16 mouse cellular contexts compared by ENCODE assay signal in genomic region chr5:24541144-24541569, GRCm38 (mm10). TPM values are rescaled to one million over a fixed set of nuclear protein-coding genes. Genes with fewer than 3 reads are reported as not detected.
DNase-seq lines count a peak whose midpoint lies in the region; ATAC-seq lines count a peak whose summit lies in the region.
"Had no signal": no experiment of that assay in that cellular context is flagged by ENCODE, and none has a peak within 500 bp of the region (broad histone marks: within the 10 kb centered on the region; RNA-seq: fewer than 3 reads in every experiment).

No protein-coding gene starts in this region.

- H3K4me2 ChIP-seq in lung, embryonic 16.5 days (ENCODE audit: low read depth, low read length) = peak overlapping the region; percentile 38
- H3K4me2 ChIP-seq in intestine, embryonic 14.5 days (ENCODE audit: low read length) = peak overlapping the region; percentile 47
- peak overlapping the region; percentile 38 for H3K4me2 ChIP-seq in stomach, embryonic 14.5 days (replicated peaks; ENCODE audit: low read depth, low read length)
- H3K4me2 ChIP-seq: forebrain, embryonic 15.5 days had no signal

- intact Hi-C loops in heart, postnatal 10 days (cut with DNase I) = no loop called here

- no peaks in the 10 kb centered on the region for H3K36me3 ChIP-seq in heart, embryonic 10.5 days
- no peaks in the 10 kb centered on the region for H3K36me3 ChIP-seq in lung, embryonic 16.5 days (ENCODE audit: control insufficient read depth, insufficient read depth, low read length)
- no peaks in the 10 kb centered on the region for H3K36me3 ChIP-seq in intestine, embryonic 14.5 days (ENCODE audit: control insufficient read depth, insufficient read depth, low read length)
- no peaks in the 10 kb centered on the region for H3K36me3 ChIP-seq in stomach, embryonic 14.5 days (ENCODE audit: control insufficient read depth, insufficient read depth, low read length)
- H3K36me3 ChIP-seq: forebrain, embryonic 15.5 days had no signal

- peaks cover 25% of the 10 kb centered on the region for H3K27me3 ChIP-seq in heart, embryonic 10.5 days (ENCODE audit: insufficient read depth, poor library complexity, severe bottlenecking)
- peaks cover 2% of the 10 kb centered on the region; the same call in 1 of the 2 replicates for H3K27me3 ChIP-seq in lung, embryonic 16.5 days (ENCODE audit: control insufficient read depth, insufficient read depth, low read depth, low read length)
- H3K27me3 ChIP-seq in intestine, embryonic 14.5 days (replicated peaks; ENCODE audit: control insufficient read depth, insufficient read depth, low read length) = 0 out of 2 replicates have a peak, but pooled peaks cover 5% of the 10 kb centered on the region
- no peaks in the 10 kb centered on the region for H3K27me3 ChIP-seq in stomach, embryonic 14.5 days (ENCODE audit: control insufficient read depth, insufficient read depth, low read length)
- H3K27me3 ChIP-seq: forebrain, embryonic 15.5 days had no signal

- H3K9ac ChIP-seq in lung, embryonic 16.5 days (ENCODE audit: low read length) = no peak overlapping the region
- H3K9ac ChIP-seq in intestine, embryonic 14.5 days (ENCODE audit: low read length) = no peak overlapping the region
- no peak overlapping the region for H3K9ac ChIP-seq in stomach, embryonic 14.5 days (replicated peaks; ENCODE audit: low read depth, low read length)
- H3K9ac ChIP-seq: forebrain, embryonic 15.5 days had no signal

- H3K27ac ChIP-seq in heart, embryonic 10.5 days = peak overlapping the region; percentile 80; the same call in 1 of the 2 replicates
- H3K27ac ChIP-seq in lung, embryonic 16.5 days (ENCODE audit: low read length) = no peak overlapping the region
- H3K27ac ChIP-seq in intestine, embryonic 14.5 days (ENCODE audit: low read depth) = no peak overlapping the region
- no peak overlapping the region for H3K27ac ChIP-seq in stomach, embryonic 14.5 days (ENCODE audit: low read length)
- H3K27ac ChIP-seq: forebrain, embryonic 15.5 days had no signal

- H3K4me1 ChIP-seq in heart, embryonic 10.5 days = peaks cover 34% of the 10 kb centered on the region
- peaks cover 12% of the 10 kb centered on the region for H3K4me1 ChIP-seq in lung, embryonic 16.5 days (replicated peaks; ENCODE audit: control insufficient read depth, insufficient read depth, low read length)
- peaks cover 13% of the 10 kb centered on the region for H3K4me1 ChIP-seq in intestine, embryonic 14.5 days (replicated peaks; ENCODE audit: control insufficient read depth, insufficient read depth, low read length)
- peaks cover 14% of the 10 kb centered on the region for H3K4me1 ChIP-seq in stomach, embryonic 14.5 days (ENCODE audit: control insufficient read depth, insufficient read depth, low read length)

- no peaks in the 10 kb centered on the region for H3K9me3 ChIP-seq in heart, embryonic 10.5 days
- no peaks in the 10 kb centered on the region for H3K9me3 ChIP-seq in lung, embryonic 16.5 days (ENCODE audit: control insufficient read depth, low read length)
- H3K9me3 ChIP-seq in intestine, embryonic 14.5 days (ENCODE audit: control insufficient read depth, low read length) = no peaks in the 10 kb centered on the region
- H3K9me3 ChIP-seq in stomach, embryonic 14.5 days (ENCODE audit: control insufficient read depth, low read depth, low read length) = no peaks in the 10 kb centered on the region
- H3K9me3 ChIP-seq: forebrain, embryonic 15.5 days had no signal

- H3K4me3 ChIP-seq in heart, embryonic 10.5 days = peak overlapping the region; percentile 54
- peak overlapping the region; percentile 15 for H3K4me3 ChIP-seq in lung, embryonic 16.5 days (ENCODE audit: low read length)
- H3K4me3 ChIP-seq in intestine, embryonic 14.5 days (ENCODE audit: low read depth, low read length) = no peak overlapping the region
- no peak overlapping the region for H3K4me3 ChIP-seq in stomach, embryonic 14.5 days (ENCODE audit: low read depth, low read length)
- H3K4me3 ChIP-seq: forebrain, embryonic 15.5 days had no signal

- ATAC-seq in lung, embryonic 16.5 days (ENCODE audit: low read depth) = no peak; the same call in 1 of the 2 replicates
- ATAC-seq in intestine, embryonic 14.5 days (replicated peaks; ENCODE audit: low FRiP score, low TSS enrichment, low read depth) = no peak
- ATAC-seq in stomach, embryonic 14.5 days (ENCODE audit: insufficient number of reproducible peaks, insufficient read depth, low FRiP score, low read depth) = no peak
- no peak for ATAC-seq in frontal cortex, adult (ENCODE audit: low TSS enrichment)
- ATAC-seq: forebrain, embryonic 15.5 days had no signal

- no peak for DNase-seq in heart, embryonic 10.5 days (ENCODE audit: low spot score)
- DNase-seq in heart, postnatal 10 days = no peak
- DNase-seq in lung, postnatal 10 days = no peak
- DNase-seq in intestine, embryonic 14.5 days (ENCODE audit: low spot score) = no peak
- DNase-seq in spleen, postnatal 14 days (ENCODE audit: low spot score in 2 of 2) = no peak
- DNase-seq: retina, postnatal 1 day; thymus, postnatal 36 days had no signal

- 6% methylated on average over 6 of the region's 6 CpGs for WGBS in heart, embryonic 10.5 days
- 6% methylated on average over 6 of the region's 6 CpGs for WGBS in lung, embryonic 16.5 days
- 14% methylated on average over 6 of the region's 6 CpGs for WGBS in intestine, embryonic 14.5 days
- whole genome bisulfite sequencing in stomach, embryonic 14.5 days = 10% methylated on average over 6 of the region's 6 CpGs

RNA-seq across cellular contexts. Expression of gene Asb10, which starts 0.4 kb away (rescaled TPM):
- 1.6 and 3.3 TPM in 2 replicates for polyA plus RNA-seq in heart, embryonic 10.5 days (2016; fragmentation: Nextera tagmentation; extraction: Ambion mirVana)
- total RNA-seq in heart, postnatal 10 days (2021) = 10 to 100 TPM; 41.9 to 47.0 TPM
- polyA plus RNA-seq in lung, embryonic 16.5 days (2015; fragmentation: Nextera tagmentation; extraction: Ambion mirVana) = 0.13 and 0.63 TPM in 2 replicates
- polyA plus RNA-seq in intestine, embryonic 14.5 days (2014; fragmentation: Nextera tagmentation; extraction: Ambion mirVana) = 0.28 and 0.32 TPM in 2 replicates
- 0.22 and 0.34 TPM in 2 replicates for polyA plus RNA-seq in stomach, embryonic 14.5 days (2014; fragmentation: Nextera tagmentation; extraction: Ambion mirVana)
- total RNA-seq: monocyte, adult 5-6 weeks had no signal
- polyA plus RNA-seq: C2C12 had no signal

RNA-seq across cellular contexts. Expression of gene Gbx1, which starts 14.2 kb away (rescaled TPM):
- polyA plus RNA-seq in heart, embryonic 10.5 days (2016; fragmentation: Nextera tagmentation; extraction: Ambion mirVana) = 0.06 TPM in 1 of 2 replicates, not detected in the other
- total RNA-seq in heart, postnatal 10 days (2021) = under 1 TPM in 1 of 2 experiments, not detected in 1; 0.10 TPM
- not detected in 2 replicates for polyA plus RNA-seq in lung, embryonic 16.5 days (2015; fragmentation: Nextera tagmentation; extraction: Ambion mirVana)
- 0.07 TPM in 1 of 2 replicates, not detected in the other for polyA plus RNA-seq in intestine, embryonic 14.5 days (2014; fragmentation: Nextera tagmentation; extraction: Ambion mirVana)
- polyA plus RNA-seq in stomach, embryonic 14.5 days (2014; fragmentation: Nextera tagmentation; extraction: Ambion mirVana) = not detected in 2 replicates
- total RNA-seq: adrenal gland, adult 18-20 months; heart, postnatal 36 days; monocyte, adult 5-6 weeks had no signal
- polyA plus RNA-seq: macrophage had no signal

RNA-seq across cellular contexts. Expression of gene 4931409K22Rik, which starts 15.5 kb away (rescaled TPM):
- polyA plus RNA-seq in heart, embryonic 10.5 days (2016; fragmentation: Nextera tagmentation; extraction: Ambion mirVana) = 0.06 and 0.09 TPM in 2 replicates
- total RNA-seq in heart, postnatal 10 days (2021) = not detected
- polyA plus RNA-seq in lung, embryonic 16.5 days (2015; fragmentation: Nextera tagmentation; extraction: Ambion mirVana) = 0.14 TPM in 1 of 2 replicates, not detected in the other
- 0.15 TPM in 1 of 2 replicates, not detected in the other for polyA plus RNA-seq in intestine, embryonic 14.5 days (2014; fragmentation: Nextera tagmentation; extraction: Ambion mirVana)
- polyA plus RNA-seq in stomach, embryonic 14.5 days (2014; fragmentation: Nextera tagmentation; extraction: Ambion mirVana) = 0.10 TPM in 2 replicates
- total RNA-seq: adrenal gland, adult 18-20 months; heart, postnatal 36 days; monocyte, adult 5-6 weeks had no signal
- polyA plus RNA-seq: C2C12, macrophage had no signal

RNA-seq across cellular contexts. Expression of gene Abcf2, which starts 36.1 kb away (rescaled TPM):
- polyA plus RNA-seq in heart, embryonic 10.5 days (2016; fragmentation: Nextera tagmentation; extraction: Ambion mirVana) = 107 and 126 TPM in 2 replicates
- total RNA-seq in heart, postnatal 10 days (2021) = 10 to 100 TPM; 44.2 to 47.5 TPM
- 88.9 and 93.4 TPM in 2 replicates for polyA plus RNA-seq in lung, embryonic 16.5 days (2015; fragmentation: Nextera tagmentation; extraction: Ambion mirVana)
- polyA plus RNA-seq in intestine, embryonic 14.5 days (2014; fragmentation: Nextera tagmentation; extraction: Ambion mirVana) = 97.6 and 98.4 TPM in 2 replicates
- 79.5 and 89.2 TPM in 2 replicates for polyA plus RNA-seq in stomach, embryonic 14.5 days (2014; fragmentation: Nextera tagmentation; extraction: Ambion mirVana)

RNA-seq across cellular contexts. Expression of gene Chpf2, which starts 45.4 kb away (rescaled TPM):
- polyA plus RNA-seq in heart, embryonic 10.5 days (2016; fragmentation: Nextera tagmentation; extraction: Ambion mirVana) = 19.1 and 22.8 TPM in 2 replicates
- 10 to 100 TPM; 19.4 to 19.8 TPM for total RNA-seq in heart, postnatal 10 days (2021)
- 19.4 and 20.2 TPM in 2 replicates for polyA plus RNA-seq in lung, embryonic 16.5 days (2015; fragmentation: Nextera tagmentation; extraction: Ambion mirVana)
- 8.6 and 10.6 TPM in 2 replicates for polyA plus RNA-seq in intestine, embryonic 14.5 days (2014; fragmentation: Nextera tagmentation; extraction: Ambion mirVana)
- polyA plus RNA-seq in stomach, embryonic 14.5 days (2014; fragmentation: Nextera tagmentation; extraction: Ambion mirVana) = 11.3 and 13.4 TPM in 2 replicates

Comparison
In these comparisons a context has a peak if more than half of its experiments do, and no peak if none do; other contexts are left out.
1. H3K4me3 ChIP-seq: peak in heart, embryonic 10.5 days (single experiment) and lung, embryonic 16.5 days (single experiment); none in intestine, embryonic 14.5 days (single experiment) and stomach, embryonic 14.5 days (single experiment).
2. Peak in every context shown above with its lines, with median percentiles within 50 percentile points of each other: H3K4me2 ChIP-seq.